Mouse (Mus musculus): ENCODE measurements at regions not wholly inside any gene's neighbourhood (a gene's known extent, or its start where the extent isn't known, plus 50 kb on each side); places are given as distances from the start of the nearest gene placed in this dataset.

- no peak for TF ChIP-seq GATA1 (IDR thresholded peaks at IDR 0.05; ENCODE audit: low read length)
Measured at GRCm38 (mm10) chr10:8088321-8088720, 132.3 kb upstream of the Tab2 start.

- no peak for TF ChIP-seq GATA1 (IDR thresholded peaks at IDR 0.05; ENCODE audit: low read length)
Measured at GRCm38 (mm10) chr10:8087106-8087505, 131.1 kb upstream of the Tab2 start.

DNA sequence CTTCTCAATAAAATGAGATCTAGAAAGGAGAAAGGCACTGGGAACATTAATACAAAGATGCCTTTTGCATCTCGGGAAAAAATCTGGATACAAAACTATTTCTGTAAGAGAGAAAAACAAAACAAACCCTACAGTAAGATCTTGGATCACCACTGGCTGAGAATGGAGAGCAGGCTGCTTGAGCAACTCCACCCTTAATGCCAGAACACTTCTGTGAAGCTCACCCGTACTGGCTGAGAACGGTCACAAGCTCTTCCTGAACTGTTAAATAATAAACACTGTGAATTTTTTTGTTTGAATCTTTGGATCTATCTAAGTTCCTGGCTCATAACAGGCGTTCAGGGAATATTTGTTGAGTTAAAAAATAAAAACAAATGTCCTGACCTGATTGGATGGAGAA lies 130.4 kb upstream of the Tab2 start:
- no peak for TF ChIP-seq GATA1 (IDR thresholded peaks at IDR 0.05; ENCODE audit: low read length)

- no peak for TF ChIP-seq GATA1 (IDR thresholded peaks at IDR 0.05; ENCODE audit: low read length)
Measured at GRCm38 (mm10) chr10:8077904-8078811, 122.1 kb upstream of the Tab2 start.

GRCm38 (mm10) chr10:8072463-8072862 lies 116.4 kb upstream of the Tab2 start:
- no peak for TF ChIP-seq GATA1 (IDR thresholded peaks at IDR 0.05; ENCODE audit: low read length)

DNA sequence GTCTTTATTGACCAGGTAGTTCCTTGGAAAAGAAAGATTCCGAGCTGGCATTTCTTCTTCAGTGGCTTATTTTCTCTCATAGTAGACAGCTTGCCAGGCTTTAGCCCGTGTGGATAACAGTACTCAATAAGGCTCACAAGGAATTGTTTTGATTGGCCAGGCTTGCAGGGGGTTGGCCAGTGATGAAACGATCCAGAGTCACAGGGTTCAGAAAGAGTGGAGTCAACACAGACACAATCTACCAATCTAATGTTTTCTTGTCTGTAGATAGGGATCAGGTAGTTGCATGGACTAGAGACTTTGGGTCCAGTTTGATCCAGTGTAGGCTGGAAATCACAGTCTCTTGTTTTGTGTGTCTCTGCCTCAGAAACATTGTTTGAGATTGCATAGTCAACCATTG lies 115.8 kb upstream of the Tab2 start:
- TF ChIP-seq GATA1 (IDR thresholded peaks at IDR 0.05; ENCODE audit: low read length), result no peak

DNA sequence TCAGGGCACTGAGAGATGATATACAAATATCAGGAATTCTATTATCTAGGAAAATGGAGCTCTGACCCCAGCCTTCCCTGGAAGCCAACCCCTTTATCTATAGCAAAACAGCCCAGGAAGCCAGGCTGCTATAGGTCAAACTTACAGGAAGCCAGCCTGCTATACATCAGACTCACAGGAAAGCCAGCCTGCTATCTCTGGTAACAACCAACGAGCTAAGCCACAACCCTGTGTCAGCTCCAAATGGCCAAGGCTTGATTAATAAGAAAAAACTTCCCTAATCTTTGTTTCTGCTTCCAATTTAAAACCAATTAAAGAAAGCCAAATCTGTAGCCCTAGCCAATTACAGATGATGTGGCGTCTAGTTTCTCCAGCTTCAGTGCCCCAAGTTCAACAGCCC lies 114.4 kb upstream of the Tab2 start:
- peak; percentile 39 for TF ChIP-seq GATA1 (IDR thresholded peaks at IDR 0.05; ENCODE audit: low read length)

- TF ChIP-seq GATA1 (IDR thresholded peaks at IDR 0.05; ENCODE audit: low read length), result no peak
Measured at GRCm38 (mm10) chr10:8066926-8067325, 110.9 kb upstream of the Tab2 start.

DNA sequence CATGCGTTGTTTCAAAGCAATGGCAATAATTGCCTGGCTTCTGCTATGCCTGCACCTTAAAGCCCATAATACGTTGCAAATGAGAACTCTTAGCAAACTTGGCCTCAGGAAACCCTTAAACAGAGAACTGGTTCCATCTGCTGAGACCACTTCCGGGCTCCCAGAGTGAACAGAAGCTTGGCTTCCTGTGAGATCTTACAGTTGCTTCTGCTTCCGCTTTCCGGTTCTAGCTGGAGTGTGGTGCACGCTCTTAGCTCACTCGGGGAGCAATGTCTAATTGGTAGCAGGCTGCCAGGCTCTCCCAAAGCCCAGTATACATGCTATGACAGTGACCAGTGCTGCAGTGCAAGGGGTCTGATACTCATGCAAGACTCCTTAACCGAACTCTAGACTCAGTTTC lies 109.7 kb upstream of the Tab2 start:
- no peak for TF ChIP-seq GATA1 (IDR thresholded peaks at IDR 0.05; ENCODE audit: low read length)

DNA sequence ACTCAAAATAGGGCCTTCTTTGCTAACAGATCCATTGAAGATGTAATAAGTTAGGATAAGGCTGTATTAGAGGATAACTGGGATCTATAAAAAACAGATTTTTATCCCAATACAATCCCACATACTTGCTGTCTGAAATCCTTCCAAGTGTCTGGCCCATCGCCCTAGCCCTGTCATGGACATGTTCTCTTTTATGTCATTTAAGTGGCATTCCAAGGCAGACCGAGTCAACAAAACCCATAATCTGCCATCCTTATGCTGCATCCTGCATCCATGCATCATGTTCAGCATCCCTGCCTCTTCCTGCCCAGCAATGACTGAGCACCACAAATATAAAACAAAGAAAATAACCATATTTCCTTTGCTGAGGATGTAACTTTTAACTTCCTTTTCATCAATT lies 108.3 kb upstream of the Tab2 start:
- TF ChIP-seq GATA1 (IDR thresholded peaks at IDR 0.05; ENCODE audit: low read length), result no peak

GRCm38 (mm10) chr10:8063458-8064090 lies 107.5 kb upstream of the Tab2 start:
- no peak for TF ChIP-seq GATA1 (IDR thresholded peaks at IDR 0.05; ENCODE audit: low read length)

- TF ChIP-seq GATA1 (IDR thresholded peaks at IDR 0.05; ENCODE audit: low read length), result no peak
Measured at GRCm38 (mm10) chr10:8060987-8061386, 105.0 kb upstream of the Tab2 start.

- no peak for TF ChIP-seq GATA1 (IDR thresholded peaks at IDR 0.05; ENCODE audit: low read length)
Measured at GRCm38 (mm10) chr10:8059769-8060168, 103.7 kb upstream of the Tab2 start.

DNA sequence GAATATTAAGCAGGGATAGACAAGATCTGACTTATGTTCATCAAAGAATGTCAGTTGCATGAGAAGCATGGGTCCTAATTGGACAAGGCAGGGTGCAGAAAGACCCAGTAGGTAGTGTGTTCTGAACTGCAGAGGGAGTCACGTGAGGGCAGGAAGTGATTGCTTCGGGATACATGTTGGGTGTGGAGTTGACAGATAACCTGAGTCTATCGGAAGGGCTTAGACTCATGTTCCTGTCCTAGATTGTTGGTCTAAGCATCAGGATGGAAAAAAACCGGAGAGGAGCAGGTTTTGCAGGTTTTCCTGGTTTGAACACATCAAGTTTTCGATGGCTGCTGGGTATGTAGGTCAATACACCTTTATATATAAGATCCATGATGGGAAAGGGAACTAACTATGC lies 101.8 kb upstream of the Tab2 start:
- no peak for TF ChIP-seq GATA1 (IDR thresholded peaks at IDR 0.05; ENCODE audit: low read length)

GRCm38 (mm10) chr10:8055293-8055692 lies 99.3 kb upstream of the Tab2 start:
- TF ChIP-seq GATA1 (IDR thresholded peaks at IDR 0.05; ENCODE audit: low read length), result no peak

GRCm38 (mm10) chr10:8043416-8044163 lies 87.6 kb upstream of the Tab2 start:
- no peak for TF ChIP-seq GATA1 (IDR thresholded peaks at IDR 0.05; ENCODE audit: low read length)

Data from G1E-ER4 (cell line).